Mouse (Mus musculus): ENCODE data around the gene Cyp8b1. TPM values are rescaled to one million over a fixed set of nuclear protein-coding genes. Genes with fewer than 3 reads are reported as not detected.
A peak's percentile ranks its signal among the peaks of the same experiment; 100 is the strongest.

Cyp8b1 gene
- not detected for total RNA-seq (2021)
- long read RNA-seq, experiment 1, result 0 reads
- long read RNA-seq, experiment 2, result 0 reads

DNA sequence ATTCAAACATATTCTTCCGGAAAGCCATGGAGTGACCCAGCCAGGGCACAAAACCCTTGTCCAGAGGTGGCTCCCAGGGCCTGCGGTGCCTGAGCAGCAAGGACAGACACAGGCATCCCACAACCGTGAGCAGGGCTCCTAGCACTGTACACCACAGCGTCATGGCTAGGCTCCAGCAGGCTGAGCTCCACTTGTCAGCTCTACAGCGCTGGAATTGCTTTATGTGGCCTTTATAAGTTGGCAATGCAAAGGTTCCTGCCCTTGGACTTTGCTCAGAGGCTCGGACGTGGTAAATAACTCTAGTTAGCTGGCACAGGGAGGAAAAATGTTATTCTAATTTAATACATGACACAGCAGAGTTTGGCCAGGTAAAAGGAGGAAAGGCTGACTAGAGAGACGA, at the start of gene Cyp8b1:
TSS of gene Cyp8b1 (minus strand) at position 204 of the 400 bp plus-strand sequence.
- no peak for TF ChIP-seq CTCF (conservative IDR thresholded peaks at IDR 0.05)
- no peak within 1 kb of the TSS for H3K4me3 ChIP-seq
- no peak within 1 kb of the TSS for H3K27ac ChIP-seq
- no peak for DNase-seq (ENCODE audit: low spot score in 2 of 2)

GRCm38 (mm10) chr9:121964941-121965340, 48.8 kb upstream of the Cyp8b1 start:
- DNase-seq (ENCODE audit: low spot score in 2 of 2), result no peak

DNA sequence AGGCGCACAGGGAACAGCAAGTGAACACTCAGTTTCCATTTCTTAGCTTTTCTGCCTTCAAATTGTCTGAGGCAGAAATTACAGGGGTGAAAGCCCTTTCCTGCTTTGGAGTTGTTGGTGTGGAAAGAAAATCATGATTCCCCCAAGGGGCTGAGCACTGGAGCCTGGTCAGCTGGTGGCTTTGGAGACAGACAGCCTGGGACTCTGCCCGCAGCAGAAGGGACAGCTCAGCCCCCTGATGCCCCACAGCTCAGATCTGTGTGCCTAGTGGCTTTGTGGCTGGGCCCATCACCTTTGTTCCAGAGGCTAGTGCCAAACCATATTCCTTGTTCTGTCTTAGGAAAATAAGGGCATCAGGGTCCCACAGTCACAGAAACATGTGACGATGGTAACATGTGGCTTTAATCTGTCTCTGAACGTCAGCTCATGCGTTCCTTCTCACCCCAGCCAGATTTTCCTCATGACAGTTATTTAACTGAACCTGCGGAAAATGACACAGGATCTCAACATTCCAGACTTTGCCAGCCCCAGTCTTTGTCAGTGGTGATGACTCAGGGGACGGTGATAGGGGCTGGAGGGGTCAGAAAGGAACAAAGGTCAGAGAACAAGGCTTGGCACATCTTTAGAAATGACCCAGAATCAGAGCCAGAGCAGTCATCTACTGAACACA, 44.0 kb upstream of the Cyp8b1 start:
- H3K27ac ChIP-seq, result no peak overlapping the region
- DNase-seq (ENCODE audit: low spot score in 2 of 2), result no peak
- no peak overlapping the region for H3K4me3 ChIP-seq
- TF ChIP-seq CTCF (conservative IDR thresholded peaks at IDR 0.05), result no peak

More at GRCm38 (mm10) chr9:121964941-121965340, 48.8 kb upstream of the Cyp8b1 start:
- Histone ChIP-seq H3K4me3 (no peak overlapping the region), H3K27ac (no peak overlapping the region)
- no peak for TF ChIP-seq CTCF (conservative IDR thresholded peaks at IDR 0.05)

GRCm38 (mm10) chr9:121952596-121952995, 36.5 kb upstream of the Cyp8b1 start:
- H3K4me3 ChIP-seq, result no peak overlapping the region
- DNase-seq (ENCODE audit: low spot score in 2 of 2), result no peak
- no peak for TF ChIP-seq CTCF (conservative IDR thresholded peaks at IDR 0.05)
- H3K27ac ChIP-seq, result peak overlapping the region; percentile 61

DNA sequence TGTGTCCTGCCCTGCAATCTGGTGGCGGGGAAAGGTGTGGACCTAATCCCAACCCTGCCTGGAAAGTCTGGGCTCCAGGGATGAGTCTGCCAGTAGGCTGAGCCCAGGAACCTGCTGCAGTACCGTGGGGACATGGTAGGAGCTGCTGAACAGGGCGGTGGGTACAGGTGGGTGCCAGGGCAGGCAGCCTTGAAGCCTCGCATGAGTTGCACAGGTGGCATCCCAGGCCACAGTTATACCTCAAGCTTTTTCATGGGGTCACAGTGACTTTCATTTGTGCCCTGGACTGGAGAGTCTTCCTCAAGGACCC, 35.0 kb upstream of the Cyp8b1 start:
- Histone ChIP-seq H3K27ac (peak overlapping the region; percentile 83), H3K4me3 (peak overlapping the region; percentile 41)
- no peak for DNase-seq (ENCODE audit: low spot score in 2 of 2)
- TF ChIP-seq CTCF (conservative IDR thresholded peaks at IDR 0.05), result no peak

DNA sequence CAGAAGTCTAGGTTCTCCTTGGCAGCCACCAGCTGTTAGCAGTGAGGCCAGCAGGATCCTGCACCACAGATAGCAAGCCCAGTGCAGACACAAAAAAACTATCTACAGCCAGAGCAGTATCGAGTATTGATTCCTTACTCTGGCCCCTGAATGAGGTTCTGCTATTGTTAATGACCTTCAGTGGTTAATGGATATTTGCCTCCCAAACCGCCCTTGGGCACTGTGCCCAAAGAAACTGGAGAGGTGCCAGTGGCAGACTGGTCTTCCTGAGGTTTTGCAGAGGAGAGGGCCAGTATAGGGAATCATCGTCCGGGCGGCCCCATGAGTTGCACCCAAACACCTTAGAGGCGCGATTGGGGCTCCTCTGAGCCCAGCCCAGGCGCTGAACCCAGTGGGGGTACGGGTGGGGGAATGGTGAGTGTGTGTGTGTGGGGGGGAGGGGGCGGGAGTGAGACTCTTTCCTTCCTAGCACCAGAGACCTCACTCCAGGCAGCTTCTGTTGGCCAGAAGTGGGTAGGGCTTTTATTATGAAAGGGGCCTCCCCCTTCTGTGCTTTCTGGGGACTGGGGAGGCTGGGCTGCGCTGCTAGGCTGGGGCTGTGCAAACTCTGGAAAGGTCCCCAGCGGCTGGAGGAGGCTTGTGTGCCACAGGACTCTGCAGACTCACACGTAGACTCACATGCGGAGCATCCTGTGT, 34.5 kb upstream of the Cyp8b1 start, which contains the start of gene Fam198a:
TSS of gene Fam198a (plus strand) at position 571 of the 696 bp plus-strand sequence.
- DNase-seq (ENCODE audit: low spot score in 2 of 2), result peak; percentile 30 to 53
- TF ChIP-seq CTCF (conservative IDR thresholded peaks at IDR 0.05), result no peak
- Histone ChIP-seq H3K4me3 (peak within 1 kb of the TSS; percentile 41), H3K27ac (peak within 1 kb of the TSS; percentile 83)

GRCm38 (mm10) chr9:121948431-121948830, 32.3 kb upstream of the Cyp8b1 start:
- no peak overlapping the region; the same call in 1 of the 2 replicates for H3K27ac ChIP-seq

GRCm38 (mm10) chr9:121947784-121948183, 31.7 kb upstream of the Cyp8b1 start:
- DNase-seq (ENCODE audit: low spot score in 2 of 2), result peak; percentile 74 to 82
- peak; percentile 85 for TF ChIP-seq CTCF (conservative IDR thresholded peaks at IDR 0.05)
- Histone ChIP-seq H3K27ac (0 out of 2 replicates have a peak overlapping the region, but pooled peaks have one; percentile 14), H3K4me3 (no peak overlapping the region)

More at GRCm38 (mm10) chr9:121948431-121948830, 32.3 kb upstream of the Cyp8b1 start:
- DNase-seq (ENCODE audit: low spot score in 2 of 2), result no peak
- no peak for TF ChIP-seq CTCF (conservative IDR thresholded peaks at IDR 0.05)
- no peak overlapping the region for H3K4me3 ChIP-seq

- TF ChIP-seq CTCF (conservative IDR thresholded peaks at IDR 0.05), result no peak
- Histone ChIP-seq H3K27ac (no peak overlapping the region), H3K4me3 (no peak overlapping the region)
- DNase-seq (ENCODE audit: low spot score in 2 of 2), result no peak
Measured at GRCm38 (mm10) chr9:121943628-121944027, 27.5 kb upstream of the Cyp8b1 start.

GRCm38 (mm10) chr9:121943005-121943404, 26.9 kb upstream of the Cyp8b1 start:
- no peak overlapping the region for H3K27ac ChIP-seq
- no peak overlapping the region for H3K4me3 ChIP-seq
- no peak for DNase-seq (ENCODE audit: low spot score in 2 of 2)
- TF ChIP-seq CTCF (conservative IDR thresholded peaks at IDR 0.05), result no peak

- DNase-seq (ENCODE audit: low spot score in 2 of 2), result no peak
- no peak for TF ChIP-seq CTCF (conservative IDR thresholded peaks at IDR 0.05)
- no peak overlapping the region for H3K27ac ChIP-seq
- H3K4me3 ChIP-seq, result peak overlapping the region; percentile 43
Measured at GRCm38 (mm10) chr9:121937944-121938355, 21.8 kb upstream of the Cyp8b1 start.

- TF ChIP-seq CTCF (conservative IDR thresholded peaks at IDR 0.05), result no peak
- no peak overlapping the region for H3K27ac ChIP-seq
Measured at GRCm38 (mm10) chr9:121937451-121937864, 21.4 kb upstream of the Cyp8b1 start.

DNA sequence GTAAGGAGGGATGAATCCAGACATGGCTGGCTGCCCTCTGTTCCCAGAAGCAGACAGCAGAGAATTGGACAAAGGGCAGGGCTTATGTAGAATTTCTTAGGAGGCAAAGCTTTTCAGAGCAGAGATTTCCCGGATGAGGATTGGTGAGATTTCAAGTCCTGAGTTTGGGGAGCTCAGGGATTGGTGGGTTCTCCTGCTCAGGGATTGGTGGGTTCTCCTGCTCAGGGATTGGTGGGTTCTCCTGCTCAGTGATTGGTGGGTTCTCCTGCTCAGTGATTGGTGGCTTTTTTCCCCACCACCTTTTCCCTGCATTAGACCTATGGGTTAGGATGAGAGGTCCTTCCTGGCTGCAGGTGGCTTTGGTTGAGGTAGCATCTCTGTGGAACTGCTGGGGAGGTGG, 20.8 kb upstream of the Cyp8b1 start:
- TF ChIP-seq CTCF (conservative IDR thresholded peaks at IDR 0.05), result no peak
- H3K27ac ChIP-seq, result no peak overlapping the region
- DNase-seq (ENCODE audit: low spot score in 2 of 2), result no peak
- no peak overlapping the region for H3K4me3 ChIP-seq

More at GRCm38 (mm10) chr9:121937451-121937864, 21.4 kb upstream of the Cyp8b1 start:
- peak overlapping the region; percentile 43; the same call in 1 of the 2 replicates for H3K4me3 ChIP-seq
- DNase-seq (ENCODE audit: low spot score in 2 of 2), result no peak
